Mouse (Mus musculus): ENCODE measurements around the gene Stk33.
"Not testable (repeated sequence)": the region's sequence is repeated elsewhere in the genome, so short reads cannot be mapped to it uniquely, and the experiment has no call there.

Gene Stk33

GRCm38 (mm10) chr7:109438781-109439591, at the start of gene Stk33:
Gene Stk33, minus strand, starts transcription at chr7:109439081.
- DNase-seq (ENCODE audit: low spot score in 2 of 2), result peak; percentile 29 to 39

DNA sequence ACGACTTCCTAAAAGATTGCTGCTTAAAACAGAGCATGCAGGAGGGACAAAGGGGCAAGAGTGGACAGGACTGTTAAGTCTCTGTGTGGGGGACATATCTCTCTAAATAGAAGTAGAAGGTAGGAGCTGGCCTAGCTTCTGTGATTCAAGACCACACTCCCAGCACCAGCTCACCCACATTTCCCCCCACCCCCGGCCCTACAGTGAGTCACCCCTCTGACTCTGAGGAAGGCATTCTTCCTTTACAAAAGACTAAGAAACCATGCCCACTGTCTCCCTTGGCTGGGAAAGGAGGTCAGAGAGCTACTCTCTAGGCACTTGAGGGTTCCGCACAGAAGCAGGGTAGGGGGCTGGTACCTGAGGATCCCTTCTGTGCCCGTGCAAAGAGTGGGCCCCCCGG, 45.3 kb upstream of the Stk33 start:
- DNase-seq (ENCODE audit: low spot score in 2 of 2), result no peak

GRCm38 (mm10) chr7:109480765-109481197, 41.9 kb upstream of the Stk33 start:
- peak in 1 of 2 experiments; percentile 14 for DNase-seq (ENCODE audit: low spot score in 2 of 2)

DNA sequence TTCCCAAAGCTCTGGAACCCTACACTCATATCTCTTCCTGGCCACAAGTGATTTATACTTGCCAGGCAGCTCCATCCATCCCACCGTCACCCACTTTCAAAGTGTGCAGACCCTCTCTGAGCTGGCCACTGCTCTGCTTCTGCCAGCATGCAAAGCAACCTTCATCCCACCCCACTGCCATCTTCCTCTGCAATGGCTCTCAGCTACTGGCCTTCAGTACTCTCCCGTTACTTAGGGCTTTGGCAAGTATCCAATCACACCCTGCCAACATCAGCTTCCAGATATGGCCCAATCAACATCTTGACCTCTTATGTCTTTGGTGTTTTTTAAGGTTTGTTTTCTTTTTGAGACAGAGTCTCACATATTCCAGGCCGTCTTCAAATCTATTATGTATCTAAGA, 39.0 kb upstream of the Stk33 start:
- DNase-seq (ENCODE audit: low spot score in 2 of 2), result no peak

DNA sequence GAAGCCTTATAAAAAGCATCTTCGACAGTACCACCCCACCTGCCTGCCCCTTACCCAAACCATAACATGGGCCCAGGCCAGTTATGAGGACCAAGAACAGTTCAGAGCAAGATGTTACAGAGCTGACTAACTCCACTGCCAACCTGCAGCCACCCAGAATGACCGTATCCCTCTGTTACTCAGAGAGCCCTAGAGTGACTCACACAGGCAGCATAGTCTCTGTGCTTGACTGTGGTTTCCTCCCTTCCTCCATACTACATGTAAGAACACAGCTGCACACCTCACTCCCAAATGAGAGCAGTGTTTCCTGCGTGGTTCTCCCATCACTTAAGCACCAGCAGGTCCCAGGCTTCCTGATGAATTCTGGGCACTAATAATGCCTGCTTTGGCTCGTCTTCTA, 31.8 kb upstream of the Stk33 start:
- DNase-seq (ENCODE audit: low spot score in 2 of 2), result no peak

- DNase-seq (ENCODE audit: low spot score in 2 of 2), result no peak
Observed at GRCm38 (mm10) chr7:109468262-109468701, 29.4 kb upstream of the Stk33 start.

DNA sequence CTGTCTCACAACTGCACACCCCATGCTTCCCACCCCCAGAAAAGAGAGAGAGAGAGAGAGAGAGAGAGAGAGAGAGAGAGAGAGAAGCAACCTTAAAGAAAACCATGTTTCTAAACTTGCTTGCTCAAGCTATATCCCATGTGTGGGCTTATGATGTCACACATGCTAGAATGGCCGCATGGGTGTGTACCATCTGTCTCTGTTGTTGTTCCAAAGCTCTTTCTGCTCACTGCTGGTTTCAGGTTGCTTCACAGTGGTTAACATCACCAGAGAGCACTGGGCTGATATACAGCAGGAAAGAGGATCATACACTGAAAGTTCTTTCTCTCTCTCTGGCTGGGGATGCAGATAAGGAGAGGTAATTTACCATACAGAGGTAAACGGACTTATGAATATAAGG, 28.7 kb upstream of the Stk33 start:
- no peak for DNase-seq (ENCODE audit: low spot score in 2 of 2)

DNA sequence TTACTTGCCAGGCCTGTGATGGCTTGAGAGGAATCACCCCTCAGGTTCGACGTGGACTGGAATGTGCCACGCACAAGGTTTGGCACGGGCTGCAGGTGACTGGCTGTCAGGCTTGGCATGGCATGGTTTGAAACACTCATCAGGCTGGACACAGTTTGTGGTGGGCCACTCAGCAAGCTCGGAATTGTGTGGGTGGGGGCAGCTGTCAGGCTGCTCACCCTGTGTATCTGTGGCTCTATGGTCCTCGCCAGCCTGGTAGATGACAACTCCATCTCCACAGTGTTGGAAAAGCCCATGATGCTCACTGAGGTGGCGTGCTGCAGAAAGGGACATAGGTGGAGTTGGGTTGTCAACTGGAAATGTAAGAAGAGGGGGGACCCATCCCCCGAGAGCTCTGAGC, 21.8 kb upstream of the Stk33 start:
- DNase-seq (ENCODE audit: low spot score in 2 of 2), result no peak

- no peak for DNase-seq (ENCODE audit: low spot score in 2 of 2)
Observed at GRCm38 (mm10) chr7:109456563-109456962, 17.7 kb upstream of the Stk33 start.

DNA sequence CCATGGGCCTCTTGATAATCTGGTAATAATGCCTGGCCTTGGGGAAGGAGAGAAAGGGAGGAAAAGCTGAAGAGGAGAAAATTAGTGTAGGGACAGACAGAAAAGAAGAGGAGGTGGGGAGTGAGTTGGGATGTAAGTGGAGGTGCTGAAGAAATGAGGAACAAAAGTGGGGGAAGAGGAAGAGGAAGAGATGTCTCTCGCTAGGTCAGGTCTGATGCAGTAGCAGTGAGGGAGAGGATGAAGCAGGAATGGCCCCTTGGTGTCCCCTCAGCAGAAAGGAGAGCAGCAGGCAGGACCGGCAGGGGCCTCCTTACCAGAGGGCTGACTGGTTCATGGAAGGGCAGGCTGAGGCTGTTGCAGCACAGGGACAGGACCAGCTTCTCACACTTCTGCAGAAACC, 16.9 kb upstream of the Stk33 start:
- DNase-seq (ENCODE audit: low spot score in 2 of 2), result no peak

DNA sequence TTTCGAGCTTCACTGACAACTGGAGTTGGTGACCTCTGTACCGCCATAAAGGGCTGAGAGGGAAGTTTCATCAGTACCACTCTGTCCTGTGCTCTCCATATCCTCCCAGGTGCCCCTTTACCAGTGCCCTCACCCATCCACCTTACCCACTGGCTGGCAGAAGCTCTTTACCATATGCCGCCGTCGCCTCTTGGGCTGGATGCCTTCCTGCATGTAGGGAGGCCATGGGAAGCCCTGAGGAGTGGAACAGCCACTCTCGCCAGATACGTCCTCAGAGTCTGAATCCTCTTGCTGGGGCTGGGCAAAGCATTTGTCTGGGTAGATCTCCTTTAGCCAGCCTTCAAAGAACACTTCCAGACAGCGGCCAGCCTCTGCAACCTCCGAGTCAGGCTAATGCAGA, 16.0 kb upstream of the Stk33 start:
- DNase-seq (ENCODE audit: low spot score in 2 of 2), result no peak

DNA sequence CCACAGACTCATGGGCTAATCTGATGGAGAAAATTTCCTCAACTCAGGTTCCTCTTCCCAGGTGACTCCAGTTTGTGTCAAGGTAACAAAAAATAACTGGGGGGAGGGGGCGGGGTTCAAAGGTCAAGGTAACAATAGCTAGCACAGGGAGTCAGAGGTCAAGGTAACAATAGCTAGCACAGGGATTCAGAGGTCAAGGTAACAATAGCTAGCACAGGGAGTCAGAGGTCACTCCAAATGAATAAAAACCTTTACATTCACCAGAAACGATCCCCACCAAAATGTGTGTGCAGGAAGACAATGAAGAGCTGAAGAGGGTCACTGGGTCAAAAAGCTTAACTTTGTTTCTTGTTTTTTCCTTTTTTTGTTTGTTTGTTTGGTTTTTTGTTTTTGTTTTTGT, 9.2 kb upstream of the Stk33 start:
- DNase-seq (ENCODE audit: low spot score in 2 of 2), result no peak

DNA sequence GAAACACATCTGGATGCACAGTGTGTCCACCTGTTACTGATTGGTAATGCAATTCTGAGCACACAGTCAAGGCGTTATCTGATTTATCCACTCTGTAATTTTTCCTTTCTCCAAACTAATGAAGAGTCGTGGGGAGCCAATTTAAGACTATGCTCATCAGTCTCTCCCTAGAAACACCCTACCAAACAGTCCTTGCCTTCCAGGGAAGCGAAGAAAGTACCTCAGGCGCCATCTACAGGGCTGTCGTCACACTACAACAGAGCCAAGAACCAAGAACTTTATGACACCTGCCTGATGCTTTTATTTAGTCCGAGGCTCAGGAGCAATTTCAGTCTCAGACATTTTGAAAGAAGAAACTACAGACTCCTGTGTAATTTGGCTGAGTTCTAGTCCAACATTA, 6.1 kb upstream of the Stk33 start:
- peak in 1 of 2 experiments; percentile 47 for DNase-seq (ENCODE audit: low spot score in 2 of 2)

DNA sequence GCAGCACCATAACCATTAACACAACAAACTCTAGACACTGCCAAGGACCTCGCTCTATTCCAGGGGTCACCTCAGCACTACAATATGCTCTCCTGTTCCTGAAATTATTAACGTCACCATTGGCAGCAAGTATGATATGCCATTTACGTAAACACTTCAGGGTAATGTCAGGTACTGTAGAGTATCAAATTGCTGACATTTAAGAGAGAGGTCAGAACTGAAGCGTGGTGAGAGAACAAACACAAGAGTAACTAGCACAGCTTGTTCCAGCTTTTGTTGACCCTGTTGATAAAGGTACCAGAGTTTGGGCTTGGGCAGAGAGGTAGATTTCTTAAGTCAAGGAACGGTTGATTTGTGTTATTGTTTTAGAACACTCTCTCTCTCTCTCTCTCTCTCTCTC, 3.9 kb upstream of the Stk33 start:
- DNase-seq (ENCODE audit: low spot score in 2 of 2), result no peak

- DNase-seq (ENCODE audit: low spot score in 2 of 2), result no peak
Observed at GRCm38 (mm10) chr7:109440697-109441269, 1.9 kb upstream of the Stk33 start.

DNA sequence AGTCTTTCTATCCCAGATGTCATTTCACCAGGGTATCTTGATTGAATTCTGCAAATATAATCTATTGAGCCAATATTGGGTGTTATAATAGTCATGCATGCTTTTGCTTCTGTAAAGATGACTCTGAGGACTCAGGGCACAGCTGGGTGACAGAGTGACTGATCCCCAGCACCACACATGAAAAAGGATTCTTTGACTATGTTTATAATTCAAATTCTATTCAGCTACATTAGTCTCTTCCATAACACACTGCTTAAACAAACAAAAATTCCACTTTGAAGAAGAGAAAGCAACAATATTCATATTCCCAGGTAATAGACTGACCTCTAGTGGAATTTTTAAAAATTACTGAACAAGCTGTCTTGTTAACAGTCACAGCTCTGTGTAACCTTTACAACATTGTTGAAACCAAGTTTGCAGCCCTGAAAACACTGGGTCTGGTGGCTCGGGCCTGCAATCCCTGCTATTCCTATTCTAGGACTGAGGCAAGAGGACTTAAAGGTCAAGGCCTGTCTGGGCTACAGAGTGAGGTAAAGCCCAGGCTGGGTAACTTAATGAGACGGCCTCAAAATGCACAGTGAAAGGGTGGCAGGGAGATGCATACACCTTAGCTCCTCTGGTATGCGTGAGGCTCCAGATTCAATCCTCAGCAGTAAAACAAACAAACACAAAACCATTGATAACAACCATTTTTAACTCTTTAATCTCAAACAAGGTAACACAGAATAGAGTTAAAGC, 14.3 kb downstream of the Stk33 start:
- DNase-seq (ENCODE audit: low spot score in 2 of 2), result no peak

DNA sequence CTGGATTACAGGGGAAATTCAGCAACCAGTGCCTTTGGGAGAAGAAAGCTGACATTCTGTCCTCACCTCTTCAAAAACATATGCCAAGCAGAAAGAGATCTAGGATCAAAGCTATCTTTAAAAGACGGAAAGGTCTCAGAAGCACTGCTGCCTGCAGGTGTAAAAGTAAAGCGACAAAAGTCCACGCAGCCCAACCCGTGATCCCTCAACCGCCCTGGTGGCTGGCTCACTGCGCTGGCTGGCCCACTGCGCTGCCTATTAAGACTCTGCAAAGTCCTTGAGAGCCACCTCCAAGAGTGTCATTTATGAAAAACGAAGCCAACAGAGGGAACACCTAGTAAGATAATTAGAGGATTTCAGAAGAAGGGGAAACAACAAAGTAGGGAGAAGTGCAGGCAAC, 16.1 kb downstream of the Stk33 start:
- no peak for DNase-seq (ENCODE audit: low spot score in 2 of 2)

DNA sequence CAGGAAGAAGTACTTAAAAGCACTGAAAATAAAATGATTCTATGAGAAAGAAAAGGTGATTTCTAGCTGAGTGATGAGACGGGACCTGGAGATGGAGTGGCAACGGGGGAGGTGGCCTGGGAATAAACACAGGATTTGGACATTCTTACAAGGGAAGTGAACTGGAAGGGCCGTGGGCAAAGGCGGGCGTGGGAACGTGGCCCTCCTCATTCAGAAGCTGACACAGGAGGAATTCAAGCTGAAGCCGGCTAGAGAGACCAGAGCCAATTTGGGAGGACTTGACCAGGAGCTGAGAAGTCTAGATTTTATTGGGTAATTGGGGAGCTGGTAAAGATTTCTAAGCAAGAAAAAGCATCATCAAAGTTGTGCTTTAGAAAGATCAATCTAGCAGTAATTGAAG, 33.4 kb downstream of the Stk33 start:
- no peak for DNase-seq (ENCODE audit: low spot score in 2 of 2)

DNA sequence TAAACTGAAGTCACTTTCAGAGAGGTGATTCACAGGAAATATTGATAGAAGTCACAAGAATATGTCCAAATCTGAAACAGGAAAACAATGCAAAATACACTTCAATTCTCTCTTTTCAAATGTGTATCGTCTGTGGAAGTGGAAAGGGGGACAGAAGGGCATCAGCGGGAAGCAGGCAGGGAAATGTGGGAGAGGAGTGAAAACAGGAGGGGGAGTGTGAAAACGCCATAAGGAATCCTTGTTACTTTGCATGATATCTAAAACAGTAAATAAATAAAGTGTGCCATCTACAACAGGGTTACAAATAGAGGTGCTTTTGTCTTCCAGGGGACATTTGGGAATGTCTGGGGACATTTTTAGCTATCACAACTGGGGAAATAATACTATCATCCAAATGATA, 39.6 kb downstream of the Stk33 start:
- no peak for DNase-seq (ENCODE audit: low spot score in 2 of 2)

GRCm38 (mm10) chr7:109381131-109381530, 57.8 kb downstream of the Stk33 start:
- no peak for DNase-seq (ENCODE audit: low spot score in 2 of 2)

DNA sequence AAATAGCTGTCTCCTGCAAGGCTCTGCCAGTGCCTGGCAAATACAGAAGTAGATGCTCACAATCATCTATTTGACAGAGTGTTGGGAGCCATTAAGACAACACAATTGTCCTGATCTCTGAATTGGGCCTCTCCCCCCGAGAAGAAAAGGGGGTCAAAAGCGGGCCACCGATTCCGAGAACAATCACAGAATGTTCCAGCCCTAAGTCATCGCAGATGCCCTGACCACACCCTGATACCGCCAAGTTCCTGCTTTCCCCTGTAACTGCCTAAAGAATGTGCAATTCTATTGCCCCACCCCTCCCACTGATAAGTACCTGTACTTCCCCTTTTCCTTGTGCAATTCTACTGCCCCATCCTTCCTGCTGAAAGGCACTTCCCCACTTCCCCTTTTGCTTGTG, 65.3 kb downstream of the Stk33 start:
- not testable (repeated sequence) for DNase-seq (ENCODE audit: low spot score in 2 of 2)

- no peak for DNase-seq (ENCODE audit: low spot score in 2 of 2)
Observed at GRCm38 (mm10) chr7:109358435-109359187, 80.3 kb downstream of the Stk33 start.

Measured in frontal cortex, postnatal 10 days (tissue).